Mouse (Mus musculus): ENCODE measurements around the gene Cyb561. TPM values are rescaled to one million over a fixed set of nuclear protein-coding genes. Genes with fewer than 3 reads are reported as not detected.
A peak's percentile ranks its signal among the peaks of the same experiment; 100 is the strongest.

Cyb561 gene
- total RNA-seq, 1 experiment from 2014 or later: not detected

DNA sequence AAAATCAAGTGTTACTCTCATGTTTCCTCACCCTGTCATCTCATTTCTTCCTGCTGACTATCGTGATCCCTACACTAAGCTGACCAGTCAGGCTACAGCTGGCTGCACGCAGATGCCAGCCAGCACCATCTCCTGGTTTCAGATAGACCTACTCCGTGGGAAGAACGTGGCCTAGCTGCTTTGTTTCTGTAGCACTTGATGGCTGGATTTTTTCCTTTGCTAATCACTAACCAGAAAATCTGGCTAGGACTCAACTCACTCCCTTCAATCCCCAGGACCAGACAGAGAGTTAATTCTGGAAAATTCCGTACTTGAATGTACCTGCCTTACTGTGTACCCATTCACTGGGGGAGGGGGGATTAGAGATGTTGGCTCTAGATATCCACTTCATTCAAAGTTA lies 25.0 kb downstream of the Cyb561 start:
- no peak for ATAC-seq (ENCODE audit: extremely low read depth, insufficient number of reproducible peaks, low FRiP score, poor library complexity, severe bottlenecking)

- peak; percentile 79 for ATAC-seq (ENCODE audit: extremely low read depth, insufficient number of reproducible peaks, low FRiP score, poor library complexity, severe bottlenecking)
Measured at GRCm38 (mm10) chr11:105927065-105928030, 25.8 kb downstream of the Cyb561 start.

GRCm38 (mm10) chr11:105922769-105923663 lies 30.1 kb downstream of the Cyb561 start:
- no peak for ATAC-seq (ENCODE audit: extremely low read depth, insufficient number of reproducible peaks, low FRiP score, poor library complexity, severe bottlenecking)

DNA sequence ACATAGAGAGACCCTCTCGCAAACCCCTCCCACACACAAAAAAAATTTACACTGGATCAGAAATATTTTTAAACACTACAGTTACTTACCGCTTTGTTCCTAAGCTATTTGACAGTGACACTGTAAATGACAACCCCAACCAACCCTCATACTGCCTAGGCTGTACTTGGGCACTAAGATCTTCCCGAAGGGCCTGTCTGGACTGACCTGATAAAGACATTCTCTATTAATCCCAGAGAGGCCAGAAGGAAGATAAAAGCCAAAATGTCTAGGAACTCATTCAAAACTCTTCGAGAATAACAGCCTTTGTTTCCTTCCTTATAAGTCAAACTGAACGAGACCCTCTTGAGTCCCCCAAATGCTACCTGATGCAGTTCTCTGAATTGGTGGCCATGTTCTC lies 31.9 kb downstream of the Cyb561 start:
- ATAC-seq (ENCODE audit: extremely low read depth, insufficient number of reproducible peaks, low FRiP score, poor library complexity, severe bottlenecking): no peak

DNA sequence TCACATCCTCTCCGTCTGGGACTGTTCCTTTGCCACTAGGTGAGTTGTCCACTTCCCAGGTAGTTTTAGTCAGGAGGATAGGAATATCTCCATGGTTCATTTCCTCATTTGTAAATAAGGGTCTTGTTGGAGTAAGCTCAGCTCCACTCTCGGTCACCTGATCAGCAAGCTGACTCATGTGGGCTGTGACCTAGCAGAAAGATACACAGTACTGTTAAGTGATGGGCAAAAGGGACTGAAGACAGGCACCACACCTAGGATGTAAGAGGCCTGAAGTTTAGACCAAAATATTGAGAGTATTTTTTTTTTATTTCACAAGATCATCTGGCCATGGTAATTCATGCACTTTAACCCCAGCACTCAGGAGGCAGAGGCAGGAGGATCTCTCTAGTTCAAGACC lies 32.3 kb downstream of the Cyb561 start:
- no peak for ATAC-seq (ENCODE audit: extremely low read depth, insufficient number of reproducible peaks, low FRiP score, poor library complexity, severe bottlenecking)

- no peak for ATAC-seq (ENCODE audit: extremely low read depth, insufficient number of reproducible peaks, low FRiP score, poor library complexity, severe bottlenecking)
Measured at GRCm38 (mm10) chr11:105920098-105920785, 32.9 kb downstream of the Cyb561 start.

- no peak for ATAC-seq (ENCODE audit: extremely low read depth, insufficient number of reproducible peaks, low FRiP score, poor library complexity, severe bottlenecking)
Measured at GRCm38 (mm10) chr11:105913580-105913979, 39.6 kb downstream of the Cyb561 start.

GRCm38 (mm10) chr11:105911592-105912375 lies 41.4 kb downstream of the Cyb561 start:
- ATAC-seq (ENCODE audit: extremely low read depth, insufficient number of reproducible peaks, low FRiP score, poor library complexity, severe bottlenecking): 0 out of 2 replicates have a peak, but pooled peaks have one; percentile 26

DNA sequence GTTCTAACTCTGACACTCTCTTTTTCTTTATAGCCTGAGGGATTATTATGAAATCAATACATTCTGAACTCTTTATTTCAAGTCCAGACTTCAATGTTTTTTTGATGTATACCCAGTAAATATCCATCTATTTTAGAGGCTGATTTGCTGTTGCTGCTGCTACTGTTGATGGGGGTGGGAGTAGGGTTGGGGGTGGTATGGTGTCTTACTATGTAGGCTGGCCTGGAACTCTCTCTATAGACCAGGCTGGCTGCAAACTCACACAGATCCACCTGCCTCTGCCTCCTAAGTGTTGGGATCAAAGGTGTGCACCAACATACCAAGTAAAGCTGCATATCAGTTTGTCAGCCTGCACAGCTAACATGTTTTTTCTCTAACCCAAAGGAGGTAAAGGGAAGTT lies 42.0 kb downstream of the Cyb561 start:
- ATAC-seq (ENCODE audit: extremely low read depth, insufficient number of reproducible peaks, low FRiP score, poor library complexity, severe bottlenecking): no peak

DNA sequence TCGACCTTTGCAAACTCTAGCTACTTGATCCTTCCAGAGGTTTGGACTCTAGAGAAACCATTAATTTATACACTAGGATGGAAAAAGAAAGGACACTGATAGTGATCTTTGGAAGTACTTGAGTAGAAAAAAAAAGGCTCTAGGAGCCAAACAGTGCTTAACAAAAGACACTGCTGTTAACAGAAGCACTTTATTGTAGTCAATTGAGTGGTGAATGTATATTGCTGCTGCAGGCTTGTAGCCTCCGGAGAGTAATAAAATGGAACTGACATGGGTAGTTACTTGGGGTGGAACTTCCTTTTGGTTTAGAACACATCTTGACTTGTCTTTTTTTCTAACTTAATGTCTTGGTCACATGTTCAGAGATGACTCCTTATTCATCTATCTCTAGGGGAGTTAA lies 43.5 kb downstream of the Cyb561 start:
- no peak for ATAC-seq (ENCODE audit: extremely low read depth, insufficient number of reproducible peaks, low FRiP score, poor library complexity, severe bottlenecking)

DNA sequence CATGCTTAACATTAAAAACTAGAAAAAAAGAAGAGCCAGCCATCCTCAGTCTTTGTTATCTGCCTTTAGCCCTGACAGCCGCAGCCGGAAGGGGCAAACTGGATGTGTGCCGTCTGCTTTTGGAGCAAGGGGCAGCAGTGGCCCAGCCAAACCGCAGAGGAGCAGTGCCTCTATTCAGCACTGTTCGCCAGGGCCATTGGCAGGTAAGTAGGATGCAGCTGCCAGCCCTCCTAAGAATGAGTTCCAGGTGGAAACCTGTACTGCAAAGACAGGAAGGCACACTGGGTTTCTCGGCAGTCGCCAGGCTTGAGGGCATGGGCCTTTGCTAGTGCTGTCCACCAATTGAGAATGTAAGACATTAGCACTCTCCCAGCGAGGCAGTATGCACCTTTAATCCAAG lies 44.2 kb downstream of the Cyb561 start:
- no peak for ATAC-seq (ENCODE audit: extremely low read depth, insufficient number of reproducible peaks, low FRiP score, poor library complexity, severe bottlenecking)

DNA sequence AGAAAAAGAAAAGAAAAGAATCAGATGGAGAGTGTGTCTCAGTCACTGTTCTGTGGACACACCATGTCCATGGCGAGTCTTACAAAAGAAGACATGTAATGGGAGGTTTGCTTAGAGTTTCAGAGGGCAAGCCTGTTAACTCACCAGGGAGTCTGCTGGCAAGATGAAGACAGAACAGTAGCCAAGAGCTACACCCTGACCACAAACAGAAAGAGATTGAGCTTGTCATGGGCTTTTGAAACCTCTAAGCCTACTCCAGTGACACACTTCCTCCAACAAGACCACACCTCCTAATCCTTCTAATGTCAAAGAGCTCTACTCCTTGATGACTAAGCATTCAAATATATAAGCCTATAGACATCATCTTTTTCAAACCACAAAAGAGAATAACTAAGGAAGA lies 45.8 kb downstream of the Cyb561 start:
- ATAC-seq (ENCODE audit: extremely low read depth, insufficient number of reproducible peaks, low FRiP score, poor library complexity, severe bottlenecking): no peak

DNA sequence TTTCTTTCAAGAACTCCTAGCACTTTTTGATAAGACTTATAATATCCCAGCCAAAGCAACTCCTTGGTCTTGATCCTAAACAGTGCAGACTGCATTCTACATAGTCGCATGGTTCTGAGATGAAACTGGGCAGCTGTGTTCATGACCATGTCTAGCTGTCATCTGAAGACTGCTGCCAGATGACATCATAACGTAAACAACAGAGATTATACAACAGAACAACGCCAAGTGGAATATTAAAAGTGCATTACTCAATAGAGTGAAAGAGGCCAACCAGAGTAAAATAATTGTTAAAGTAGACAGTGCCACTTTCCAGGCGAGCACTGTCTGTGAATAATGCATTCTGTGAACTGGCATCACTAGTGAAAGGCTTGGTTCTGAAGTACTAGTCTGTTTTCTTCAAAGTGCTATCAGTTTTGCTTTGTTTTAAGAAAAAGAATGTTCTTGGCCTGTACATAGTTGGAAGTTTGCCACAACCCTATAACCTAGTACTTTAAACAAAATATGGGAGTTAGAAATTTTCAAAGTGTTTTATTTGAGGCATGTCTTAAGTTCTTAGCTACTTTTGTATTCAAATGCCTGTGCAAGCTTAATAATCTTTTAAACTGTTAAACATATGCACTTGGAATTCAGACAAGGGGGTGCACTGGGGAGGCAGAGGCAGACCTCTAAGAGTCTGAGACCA lies 47.5 kb downstream of the Cyb561 start:
- ATAC-seq (ENCODE audit: extremely low read depth, insufficient number of reproducible peaks, low FRiP score, poor library complexity, severe bottlenecking): no peak

DNA sequence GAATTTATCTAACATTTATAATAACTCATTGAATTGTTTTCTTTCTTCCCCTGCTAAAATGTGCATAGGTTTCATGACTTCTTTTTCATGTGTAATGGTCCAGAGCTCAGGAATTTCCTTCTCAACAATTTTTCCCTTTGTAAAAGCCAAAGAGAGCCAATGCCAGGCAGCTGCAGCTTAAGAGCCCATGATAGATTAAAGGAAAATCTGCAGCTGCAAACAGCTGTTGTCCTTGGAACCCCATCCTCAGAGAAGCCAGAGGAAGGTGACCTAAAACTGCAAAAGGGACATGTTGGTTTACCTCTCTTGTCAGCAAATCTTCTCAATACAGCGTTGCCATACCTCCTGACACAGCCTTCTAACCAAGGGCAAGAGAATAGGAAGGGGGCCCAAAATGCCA lies 50.2 kb downstream of the Cyb561 start:
- no peak for ATAC-seq (ENCODE audit: extremely low read depth, insufficient number of reproducible peaks, low FRiP score, poor library complexity, severe bottlenecking)

- ATAC-seq (ENCODE audit: extremely low read depth, insufficient number of reproducible peaks, low FRiP score, poor library complexity, severe bottlenecking): no peak
Measured at GRCm38 (mm10) chr11:105901501-105901900, 51.6 kb downstream of the Cyb561 start.

- no peak for ATAC-seq (ENCODE audit: extremely low read depth, insufficient number of reproducible peaks, low FRiP score, poor library complexity, severe bottlenecking)
Measured at GRCm38 (mm10) chr11:105899151-105899550, 54.0 kb downstream of the Cyb561 start.

- ATAC-seq (ENCODE audit: extremely low read depth, insufficient number of reproducible peaks, low FRiP score, poor library complexity, severe bottlenecking): no peak
Measured at GRCm38 (mm10) chr11:105887281-105887680, 65.9 kb downstream of the Cyb561 start.

GRCm38 (mm10) chr11:105885558-105885957 lies 67.6 kb downstream of the Cyb561 start:
- no peak for ATAC-seq (ENCODE audit: extremely low read depth, insufficient number of reproducible peaks, low FRiP score, poor library complexity, severe bottlenecking)
